ENCODE assay signal across 34 mouse cellular contexts in the genomic region with DNA sequence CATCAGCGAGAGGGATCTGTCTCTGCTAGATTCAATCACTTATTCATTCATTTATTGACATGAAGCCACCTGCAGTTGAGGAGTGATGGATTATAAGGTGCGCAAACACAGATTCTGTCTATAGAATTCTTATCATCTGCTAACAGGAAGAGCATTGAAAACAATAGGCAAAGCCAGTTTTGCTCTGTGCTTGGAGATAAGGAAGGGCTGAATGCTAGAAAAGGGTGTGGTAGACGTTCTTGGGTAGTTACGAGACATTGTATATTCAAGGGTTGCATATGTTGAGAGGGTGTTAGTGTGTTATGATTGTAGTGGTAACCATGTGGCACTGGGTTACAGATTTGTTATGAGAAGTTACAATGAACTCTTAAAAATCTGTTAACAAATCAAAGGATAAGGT.
"Had no signal": no experiment of that assay in that cellular context is flagged by ENCODE, and none has a peak within 500 bp of the region (broad histone marks: within the 10 kb centered on the region; RNA-seq: fewer than 3 reads in every experiment).

No protein-coding gene starts in this region.

- H3K9me3 ChIP-seq: heart, embryonic 10.5 days; heart, embryonic 13.5 days; heart, embryonic 15.5 days; hindbrain, embryonic 10.5 days; hindbrain, embryonic 12.5 days; hindbrain, embryonic 13.5 days; hindbrain, embryonic 15.5 days; intestine, embryonic 15.5 days; kidney, embryonic 15.5 days had no signal

- H3K27me3 ChIP-seq: heart, embryonic 13.5 days; heart, embryonic 15.5 days; hindbrain, embryonic 12.5 days; hindbrain, embryonic 13.5 days; hindbrain, embryonic 15.5 days; intestine, embryonic 15.5 days; kidney, embryonic 15.5 days had no signal

- H3K27ac ChIP-seq: heart, embryonic 10.5 days; heart, embryonic 13.5 days; heart, embryonic 15.5 days; hindbrain, embryonic 10.5 days; hindbrain, embryonic 12.5 days; hindbrain, embryonic 13.5 days; hindbrain, embryonic 14.5 days; hindbrain, embryonic 15.5 days; hindbrain, postnatal 0 days; intestine, embryonic 15.5 days; kidney, embryonic 15.5 days; kidney, postnatal 0 days; layer of hippocampus, adult 2 months; left cerebral cortex, adult 2 months had no signal

- H3K9ac ChIP-seq: heart, embryonic 13.5 days; heart, embryonic 15.5 days; hindbrain, embryonic 12.5 days; hindbrain, embryonic 13.5 days; hindbrain, embryonic 14.5 days; hindbrain, embryonic 15.5 days; intestine, embryonic 15.5 days; kidney, embryonic 15.5 days had no signal

- H3K4me1 ChIP-seq: heart, embryonic 10.5 days; heart, embryonic 13.5 days; heart, embryonic 15.5 days; hindbrain, embryonic 15.5 days; intestine, embryonic 15.5 days; kidney, embryonic 15.5 days had no signal

- DNase-seq: heart, postnatal 10 days; heart, postnatal 14 days; heart, postnatal 36 days; heart, postnatal 4 days; kidney, adult 11 months; kidney, adult 18-20 months; kidney, adult 2 months; kidney, adult 8-10 months; kidney, adult 9 months; kidney, postnatal 10 days; kidney, postnatal 14 days; kidney, postnatal 25 days; kidney, postnatal 36 days; kidney, postnatal 4 days; layer of hippocampus, adult 9-11 months; layer of hippocampus, postnatal 36 days had no signal

- H3K4me2 ChIP-seq: heart, embryonic 13.5 days; heart, embryonic 15.5 days; hindbrain, embryonic 12.5 days; hindbrain, embryonic 13.5 days; hindbrain, embryonic 14.5 days; hindbrain, embryonic 15.5 days; intestine, embryonic 15.5 days; kidney, embryonic 15.5 days had no signal

- ATAC-seq: hindbrain, embryonic 16.5 days; hindbrain, postnatal 0 days; inflammation-experienced regulatory T-cells, adult 6 months; intestine, embryonic 15.5 days; intestine, embryonic 16.5 days; intestine, postnatal 0 days had no signal

- H3K36me3 ChIP-seq: heart, embryonic 10.5 days; heart, embryonic 13.5 days; heart, embryonic 15.5 days; hindbrain, embryonic 10.5 days; hindbrain, embryonic 12.5 days; hindbrain, embryonic 13.5 days; hindbrain, embryonic 15.5 days; intestine, embryonic 15.5 days; kidney, embryonic 15.5 days had no signal

- H3K4me3 ChIP-seq: heart, embryonic 10.5 days; heart, embryonic 13.5 days; heart, embryonic 15.5 days; hindbrain, embryonic 10.5 days; hindbrain, embryonic 12.5 days; hindbrain, embryonic 13.5 days; hindbrain, embryonic 15.5 days; intestine, embryonic 15.5 days; kidney, embryonic 15.5 days; layer of hippocampus, adult 2 months; left cerebral cortex, adult 2 months had no signal
